Mouse (Mus musculus): ENCODE measurements around the gene Ncstn.

Gene Ncstn

GRCm38 (mm10) chr1:172072604-172073003 is 10.0 kb downstream of the Ncstn start:
- DNase-seq (ENCODE audit: low spot score) = no peak

GRCm38 (mm10) chr1:172071556-172071955 is 11.0 kb downstream of the Ncstn start:
- no peak for DNase-seq (ENCODE audit: low spot score)

- DNase-seq (ENCODE audit: low spot score) = no peak
Measured at GRCm38 (mm10) chr1:172070227-172070626, 12.4 kb downstream of the Ncstn start.

GRCm38 (mm10) chr1:172064613-172065141 is 17.9 kb downstream of the Ncstn start:
- DNase-seq (ENCODE audit: low spot score) = no peak

- DNase-seq (ENCODE audit: low spot score) = no peak
Measured at GRCm38 (mm10) chr1:172063291-172064023, 19.1 kb downstream of the Ncstn start.

GRCm38 (mm10) chr1:172062101-172062500 is 20.5 kb downstream of the Ncstn start:
- DNase-seq (ENCODE audit: low spot score) = no peak

GRCm38 (mm10) chr1:172061217-172061616 is 21.4 kb downstream of the Ncstn start:
- no peak for DNase-seq (ENCODE audit: low spot score)

GRCm38 (mm10) chr1:172060659-172061058 is 21.9 kb downstream of the Ncstn start:
- DNase-seq (ENCODE audit: low spot score) = no peak

GRCm38 (mm10) chr1:172058874-172059273 is 23.7 kb downstream of the Ncstn start:
- no peak for DNase-seq (ENCODE audit: low spot score)

GRCm38 (mm10) chr1:172058321-172058720 is 24.3 kb downstream of the Ncstn start:
- no peak for DNase-seq (ENCODE audit: low spot score)

GRCm38 (mm10) chr1:172057491-172057921 is 25.1 kb downstream of the Ncstn start, which contains the start of gene Nhlh1:
TSS of gene Nhlh1 (minus strand) at chr1:172057573.
- DNase-seq (ENCODE audit: low spot score) = no peak

GRCm38 (mm10) chr1:172056251-172056650 is 26.3 kb downstream of the Ncstn start:
- DNase-seq (ENCODE audit: low spot score) = no peak

GRCm38 (mm10) chr1:172053541-172054440 is 28.8 kb downstream of the Ncstn start:
- DNase-seq (ENCODE audit: low spot score) = no peak

- no peak for DNase-seq (ENCODE audit: low spot score)
Measured at GRCm38 (mm10) chr1:172052766-172053279, 29.8 kb downstream of the Ncstn start.

- DNase-seq (ENCODE audit: low spot score) = no peak
Measured at GRCm38 (mm10) chr1:172049131-172049782, 33.3 kb downstream of the Ncstn start.

- DNase-seq (ENCODE audit: low spot score) = no peak
Measured at GRCm38 (mm10) chr1:172048241-172048734, 34.3 kb downstream of the Ncstn start.

GRCm38 (mm10) chr1:172046938-172047337 is 35.7 kb downstream of the Ncstn start:
- DNase-seq (ENCODE audit: low spot score) = peak; percentile 61

GRCm38 (mm10) chr1:172046410-172046809 is 36.2 kb downstream of the Ncstn start:
- no peak for DNase-seq (ENCODE audit: low spot score)

- DNase-seq (ENCODE audit: low spot score) = no peak
Measured at GRCm38 (mm10) chr1:172029914-172030313, 52.7 kb downstream of the Ncstn start.

- no peak for DNase-seq (ENCODE audit: low spot score)
Measured at GRCm38 (mm10) chr1:172028394-172029275, 54.0 kb downstream of the Ncstn start, which contains the start of gene Vangl2. TSS of gene Vangl2 (minus strand) at chr1:172028444.

- DNase-seq (ENCODE audit: low spot score) = no peak
Measured at GRCm38 (mm10) chr1:172027809-172028102, 54.8 kb downstream of the Ncstn start.
